Mouse (Mus musculus) liver, embryonic 16.5 days (tissue): Measurements from ENCODE around the gene Tdrd12. TPM values are rescaled to one million over a fixed set of nuclear protein-coding genes. Genes with fewer than 3 reads are reported as not detected.

Experiments
- ATAC-seq: fragments of 200-750 bp; cut with Nextera tagmentation; 2 replicates; pipeline ENCODE4 v1.8.0; 2017; ENCODE audit warnings: low read depth, mild to moderate bottlenecking, moderate number of reproducible peaks, moderate library complexity
- H3K27ac ChIP-seq: fragments of 300-500 bp; sonication (generic); 2 replicates; pipeline ENCODE4 v1.5.1; 2014; ENCODE audit warnings: mild to moderate bottlenecking, low read length
- H3K27me3 ChIP-seq: fragments of 300-500 bp; sonication (generic); 2 replicates; pipeline ENCODE4 v1.6.1; 2014; ENCODE audit warnings: low read depth, low read length, mixed read lengths; ENCODE audit not compliant: control insufficient read depth, insufficient read depth
- H3K36me3 ChIP-seq: fragments of 300-500 bp; sonication (generic); 2 replicates; pipeline ENCODE4 v1.6.1; 2014; ENCODE audit warnings: mild to moderate bottlenecking; ENCODE audit not compliant: control insufficient read depth, insufficient read depth
- H3K4me1 ChIP-seq: fragments of 300-500 bp; sonication (generic); 2 replicates; pipeline ENCODE4 v1.6.1; 2014; ENCODE audit warnings: low read depth, low read length, mixed read lengths; ENCODE audit not compliant: control insufficient read depth
- H3K4me2 ChIP-seq: fragments of 300-500 bp; sonication (generic); 2 replicates; pipeline ENCODE4 v1.6.1; 2014; ENCODE audit warnings: low read depth, low read length, mixed read lengths
- H3K4me3 ChIP-seq: fragments of 300-500 bp; sonication (generic); 2 replicates; pipeline ENCODE4 v1.5.1; 2014; ENCODE audit warnings: low read depth, mild to moderate bottlenecking, low read length
- H3K9ac ChIP-seq: fragments of 300-500 bp; sonication (generic); 2 replicates; pipeline ENCODE4 v1.6.1; 2014; ENCODE audit warnings: low read depth, low read length
- H3K9me3 ChIP-seq: fragments of 300-500 bp; sonication (generic); replicated peaks from 2 replicates; pipeline ENCODE4 v1.6.1; 2016; ENCODE audit warnings: low read length; ENCODE audit not compliant: control insufficient read depth
- WGBS: fragments of 180-500 bp; shearing (Covaris S2); extraction: QIAGEN DNeasy Blood & Tissue Kit; methylation state at CpG from one replicate; pipeline ENCODE4 v1.1.7; 2014; ENCODE audit not compliant: insufficient replicate concordance; 5-methylcytosine and 5-hydroxymethylcytosine counted together
- polyA plus RNA-seq: library from polyadenylated mRNA; unstranded; fragments of >200 nt; fragmentation: Nextera tagmentation; extraction: Ambion mirVana; gene quantifications from 2 replicates; pipeline ENCODE4 v1.2.1, GENCODE M21; 2015

The Tdrd12 gene
- polyA plus RNA-seq, 1 experiment from 2014 or later: 0.12 TPM

DNA sequence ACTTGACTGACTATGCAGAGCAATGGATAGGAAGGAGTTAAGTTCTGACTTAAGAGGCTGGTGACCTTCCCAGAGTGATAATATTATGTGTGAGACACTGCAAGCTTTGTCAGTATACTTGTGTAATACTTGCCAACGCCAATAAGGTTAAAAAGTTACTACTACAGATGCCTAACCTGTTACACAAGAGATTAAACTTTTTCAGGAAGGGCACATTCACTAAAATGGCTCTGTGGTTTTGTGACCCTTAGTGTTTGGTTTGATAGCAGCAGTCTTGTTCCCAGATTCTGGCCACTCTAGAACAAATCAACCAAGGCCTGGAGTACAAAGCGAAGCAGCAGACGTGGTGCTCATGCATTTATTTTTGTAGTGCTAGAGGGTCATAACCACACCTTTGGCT lies 20.0 kb upstream of the Tdrd12 start:
- no peak for ATAC-seq
- H3K27me3 ChIP-seq: no peaks in the 10 kb centered on the region
- peak overlapping the region; percentile 96 for H3K4me2 ChIP-seq
- peaks cover 77% of the 10 kb centered on the region for H3K4me1 ChIP-seq
- no peaks in the 10 kb centered on the region for H3K9me3 ChIP-seq
- H3K4me3 ChIP-seq: no peak overlapping the region
- H3K36me3 ChIP-seq: no peaks in the 10 kb centered on the region
- 6% methylated on average over 3 of the region's 3 CpGs for WGBS
- H3K9ac ChIP-seq: peak overlapping the region; percentile 43
- peak overlapping the region; percentile 98 for H3K27ac ChIP-seq

DNA sequence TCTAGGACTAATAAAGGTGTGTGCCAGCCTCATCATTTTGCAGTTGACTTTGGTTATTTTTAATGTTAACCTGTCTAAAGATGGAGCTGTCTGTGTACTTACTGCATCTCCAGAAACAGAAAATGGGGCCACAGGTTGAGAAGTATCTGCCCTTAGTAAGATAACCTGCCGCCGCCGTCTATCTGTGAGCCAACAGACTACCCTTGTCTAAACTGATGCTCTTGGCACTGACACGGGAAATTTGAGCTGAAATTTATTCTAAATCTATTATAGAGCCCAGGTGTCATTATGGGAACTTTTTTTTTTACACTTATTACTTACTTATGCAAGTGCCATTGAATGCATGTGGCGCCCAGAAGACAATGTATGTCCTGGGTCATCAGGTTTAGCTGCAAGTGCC lies 19.4 kb upstream of the Tdrd12 start:
- Histone ChIP-seq H3K9ac (peak overlapping the region; percentile 95), H3K9me3 (no peaks in the 10 kb centered on the region), H3K4me2 (peak overlapping the region; percentile 96), H3K27ac (peak overlapping the region; percentile 98), H3K36me3 (no peaks in the 10 kb centered on the region), H3K4me1 (peaks cover 73% of the 10 kb centered on the region), H3K4me3 (peak overlapping the region; percentile 88), H3K27me3 (no peaks in the 10 kb centered on the region)
- peak; percentile 52 for ATAC-seq
- WGBS: 30% methylated on average over 5 of the region's 5 CpGs

DNA sequence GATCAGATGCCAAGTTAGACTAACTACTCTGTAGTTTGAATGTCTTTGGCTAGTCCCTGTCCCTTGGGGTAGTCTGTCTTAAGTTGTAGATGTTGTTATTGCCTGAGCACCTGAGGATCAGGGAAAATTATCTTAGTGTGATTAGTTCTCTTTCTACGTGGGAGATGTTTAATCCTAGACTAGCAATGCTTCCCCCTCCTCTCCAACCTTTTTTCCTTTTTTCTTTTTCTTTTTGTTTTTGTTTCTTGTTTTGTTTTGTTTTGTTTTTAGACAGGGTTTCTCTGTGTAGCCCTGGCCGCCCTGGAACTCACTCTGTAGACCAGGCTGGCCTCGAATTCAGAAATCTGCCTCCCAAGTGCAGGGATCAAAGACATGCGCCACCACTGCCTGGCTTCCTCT lies 18.7 kb upstream of the Tdrd12 start, which contains the start of gene Nudt19:
Gene Nudt19, minus strand, starts transcription at position 100 of the 399 bp plus-strand sequence.
- WGBS: 46% methylated on average over 4 of the region's 4 CpGs
- Histone ChIP-seq H3K9me3 (no peaks in the 10 kb centered on the region), H3K4me2 (peak within 1 kb of the TSS; percentile 96), H3K4me1 (peaks cover 73% of the 10 kb centered on the region), H3K9ac (peak within 1 kb of the TSS; percentile 95), H3K36me3 (peaks cover 4% of the 10 kb centered on the region), H3K27ac (peak within 1 kb of the TSS; percentile 98), H3K27me3 (no peaks in the 10 kb centered on the region), H3K4me3 (peak within 1 kb of the TSS; percentile 88)
- no peak for ATAC-seq

DNA sequence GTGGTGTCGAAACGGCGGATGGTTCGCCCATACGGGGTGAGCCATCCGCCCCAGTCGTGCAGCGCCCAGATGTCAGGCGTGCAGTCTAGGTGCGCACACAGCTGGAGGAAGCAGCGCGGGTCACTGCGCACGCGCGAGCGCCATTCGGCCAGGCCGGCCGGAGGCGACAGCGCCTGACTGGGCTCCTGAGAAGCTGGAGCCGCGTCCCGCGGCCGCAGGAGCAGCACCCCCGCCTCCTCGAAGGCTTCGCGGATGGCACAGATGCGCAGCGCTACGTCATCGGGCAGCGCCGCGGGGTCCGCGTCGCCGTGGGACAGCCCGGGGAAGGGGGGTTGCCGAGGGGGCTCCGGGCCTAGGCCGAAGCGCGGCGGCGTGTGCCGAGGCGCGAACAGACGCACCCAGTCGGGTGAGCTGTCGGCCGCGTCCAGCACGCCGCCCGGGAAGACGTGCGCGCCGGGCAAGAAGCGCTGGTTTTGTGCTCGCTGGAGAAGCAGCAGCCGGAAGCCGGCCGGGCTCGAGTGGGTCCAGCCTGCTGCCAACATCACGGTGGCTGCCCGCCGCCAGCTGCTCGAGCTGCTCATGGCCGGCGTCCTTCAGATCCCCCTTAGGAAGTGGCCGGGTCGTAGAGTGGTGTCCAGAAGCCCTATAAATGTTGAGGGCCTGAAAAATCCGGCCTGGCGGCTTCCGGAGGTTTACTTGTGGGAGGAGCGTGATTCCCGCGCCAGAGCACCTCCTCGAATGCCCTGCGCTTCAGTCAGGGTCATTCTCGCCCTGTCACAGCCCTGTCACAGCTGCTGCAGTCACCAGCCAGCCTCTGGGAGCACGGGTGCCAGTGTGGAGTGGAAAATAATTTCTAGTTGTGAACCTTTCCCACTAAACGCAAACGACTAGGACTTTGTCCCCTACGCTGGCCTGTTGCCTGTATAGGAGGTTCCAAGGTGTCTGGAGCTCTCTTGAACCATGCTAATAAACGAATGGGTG lies 18.0 kb upstream of the Tdrd12 start:
- Histone ChIP-seq H3K36me3 (peaks cover 8% of the 10 kb centered on the region), H3K4me3 (peak overlapping the region; percentile 88), H3K9me3 (no peaks in the 10 kb centered on the region), H3K4me1 (peaks cover 67% of the 10 kb centered on the region), H3K9ac (peak overlapping the region; percentile 95), H3K4me2 (peak overlapping the region; percentile 96), H3K27me3 (no peaks in the 10 kb centered on the region), H3K27ac (peak overlapping the region; percentile 98)
- WGBS: under 1% methylated on average over 93 of the region's 93 CpGs
- peak; percentile 79 for ATAC-seq

DNA sequence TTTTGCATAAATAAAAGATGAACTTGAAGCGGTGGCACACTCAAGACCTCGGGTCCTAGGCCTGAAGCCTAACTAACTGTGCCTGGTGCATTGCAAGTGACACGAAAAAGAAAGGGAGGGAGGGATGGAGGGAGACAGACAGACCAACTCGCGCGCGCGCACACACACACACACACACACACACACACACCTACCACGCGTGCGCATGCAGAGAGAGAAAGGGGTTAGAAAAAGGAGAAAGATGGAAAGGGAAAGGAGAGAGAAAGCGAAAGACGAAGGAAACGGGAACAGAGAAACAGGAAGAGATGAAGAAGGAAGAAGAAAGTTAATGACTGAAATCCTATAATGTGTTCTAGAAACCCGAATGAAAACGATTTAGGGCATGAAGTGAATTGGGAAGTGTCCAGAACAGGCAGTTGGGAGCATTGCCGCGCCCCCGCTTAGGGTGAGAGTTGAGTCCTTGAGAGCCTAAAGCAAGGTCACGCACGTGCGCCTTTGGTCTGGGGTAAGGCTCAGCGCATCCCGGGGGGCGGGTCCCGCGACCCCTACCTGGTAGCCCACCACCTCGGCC lies 17.1 kb upstream of the Tdrd12 start:
- peak; percentile 5 for ATAC-seq
- WGBS: 1% methylated on average over 28 of the region's 28 CpGs
- H3K4me3 ChIP-seq: peak overlapping the region; percentile 88
- peak overlapping the region; percentile 95 for H3K9ac ChIP-seq
- H3K36me3 ChIP-seq: peaks cover 16% of the 10 kb centered on the region
- H3K4me1 ChIP-seq: peaks cover 61% of the 10 kb centered on the region
- H3K27me3 ChIP-seq: no peaks in the 10 kb centered on the region
- peak overlapping the region; percentile 96 for H3K4me2 ChIP-seq
- peak overlapping the region; percentile 98 for H3K27ac ChIP-seq
- no peaks in the 10 kb centered on the region for H3K9me3 ChIP-seq

DNA sequence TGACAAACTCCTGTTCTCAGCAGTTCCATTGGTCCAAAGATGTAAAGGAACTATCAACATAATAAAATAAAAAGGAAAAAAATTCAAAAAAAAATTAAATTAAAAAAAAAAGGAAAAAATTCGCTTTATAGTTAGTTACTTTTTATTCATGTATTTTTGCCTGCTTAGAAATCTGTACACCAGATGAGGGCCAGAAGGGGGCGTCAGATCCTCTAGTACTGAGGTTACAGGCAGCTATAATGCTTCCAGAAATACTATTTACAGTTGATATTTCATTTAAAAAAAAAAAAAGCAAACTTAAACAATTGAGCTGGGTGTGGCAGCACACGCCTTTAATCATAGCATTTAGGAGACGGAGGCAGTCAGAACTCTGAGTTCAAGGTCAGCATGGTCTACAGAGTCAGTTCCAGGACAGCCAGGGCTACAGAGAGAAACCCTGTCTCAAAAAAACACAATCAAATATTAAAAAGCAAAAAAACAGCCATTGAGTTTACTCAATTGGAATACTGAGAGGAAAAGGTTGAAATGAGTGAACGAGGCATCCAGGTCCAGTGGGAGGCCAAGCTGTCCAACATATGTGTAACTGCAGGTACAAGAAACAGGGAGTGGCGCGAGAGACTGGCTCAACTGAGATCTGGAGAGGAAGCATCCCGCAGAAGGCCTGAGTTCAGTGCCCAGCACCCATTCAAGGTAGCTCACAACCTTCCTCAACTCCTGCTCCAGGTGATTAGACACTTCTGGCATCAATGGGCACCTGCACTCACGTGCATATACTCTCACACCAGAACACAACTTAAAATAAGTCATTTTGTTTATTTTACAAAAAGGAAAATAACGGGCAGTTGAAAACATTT lies 16.4 kb upstream of the Tdrd12 start:
- Histone ChIP-seq H3K27ac (peak overlapping the region; percentile 98), H3K9ac (peak overlapping the region; percentile 95), H3K4me3 (peak overlapping the region; percentile 88), H3K4me2 (peak overlapping the region; percentile 96), H3K9me3 (no peaks in the 10 kb centered on the region), H3K4me1 (peaks cover 54% of the 10 kb centered on the region), H3K36me3 (peaks cover 23% of the 10 kb centered on the region), H3K27me3 (no peaks in the 10 kb centered on the region)
- 36% methylated on average over 10 of the region's 10 CpGs for WGBS
- ATAC-seq: no peak

DNA sequence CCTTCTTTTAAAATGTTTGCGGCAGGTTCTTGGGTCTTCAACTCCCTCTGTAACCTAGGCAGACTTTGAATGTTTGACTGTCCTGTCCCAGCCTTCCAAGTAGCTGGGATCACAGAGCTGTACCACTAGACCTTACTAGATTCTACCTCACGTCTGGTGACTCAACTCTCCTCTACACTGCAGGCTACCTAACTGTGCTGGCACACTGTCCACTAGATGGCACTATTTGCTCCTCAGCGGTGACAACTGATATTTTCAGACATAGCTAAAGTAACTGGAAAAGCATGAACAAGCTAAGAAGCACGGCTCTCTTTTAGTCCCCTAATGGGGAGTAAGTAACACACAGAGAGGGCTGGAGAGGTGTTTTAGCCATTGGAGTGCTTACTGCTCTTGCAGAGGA lies 8.3 kb upstream of the Tdrd12 start:
- no peak; the same call in 1 of the 2 replicates for ATAC-seq
- Histone ChIP-seq H3K4me3 (no peak overlapping the region), H3K27ac (no peak overlapping the region), H3K27me3 (no peaks in the 10 kb centered on the region), H3K9me3 (no peaks in the 10 kb centered on the region), H3K4me2 (no peak overlapping the region), H3K36me3 (peaks cover 25% of the 10 kb centered on the region), H3K4me1 (no peaks in the 10 kb centered on the region), H3K9ac (no peak overlapping the region)
- WGBS: 35% methylated on average over 4 of the region's 4 CpGs

DNA sequence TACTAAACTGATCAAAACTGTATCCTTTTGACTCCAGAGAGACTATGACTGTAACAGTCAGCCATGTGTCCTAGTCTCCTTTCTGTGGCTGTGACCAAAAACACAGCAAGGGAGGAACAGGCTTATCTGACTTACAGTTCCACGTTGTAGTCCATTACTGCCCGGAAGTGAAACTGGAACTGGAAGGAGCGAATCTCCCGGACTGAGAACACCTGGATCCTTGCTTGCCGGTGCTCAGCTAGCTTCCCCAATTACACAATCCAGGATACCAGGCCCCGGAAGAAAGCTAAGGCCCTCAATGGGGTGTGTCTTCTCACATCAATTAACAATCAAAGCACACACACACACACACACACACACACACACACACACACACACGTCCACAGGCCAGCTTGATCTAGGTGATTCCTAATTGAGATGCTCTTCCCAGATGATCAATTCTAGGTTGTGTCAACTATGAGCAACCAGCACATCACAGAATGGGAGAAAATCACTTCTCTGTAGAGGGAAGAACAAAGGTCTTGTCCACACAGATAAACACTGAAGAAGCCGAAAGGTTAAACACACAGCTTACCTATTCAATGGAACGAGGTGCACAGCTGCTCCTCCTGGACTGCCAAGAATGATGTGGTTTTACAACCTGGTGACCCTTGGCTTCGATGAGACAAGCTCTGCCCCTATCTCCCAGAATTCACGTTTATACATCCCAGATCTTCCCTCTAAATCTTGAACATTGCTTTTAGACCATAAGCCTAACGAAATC lies 1.6 kb downstream of the Tdrd12 start:
- H3K36me3 ChIP-seq: no peaks in the 10 kb centered on the region
- H3K4me3 ChIP-seq: no peak overlapping the region
- H3K4me1 ChIP-seq: no peaks in the 10 kb centered on the region
- WGBS: 48% methylated on average over 12 of the region's 12 CpGs
- no peak overlapping the region for H3K9ac ChIP-seq
- H3K4me2 ChIP-seq: no peak overlapping the region
- H3K27me3 ChIP-seq: no peaks in the 10 kb centered on the region
- H3K9me3 ChIP-seq: no peaks in the 10 kb centered on the region
- H3K27ac ChIP-seq: no peak overlapping the region
- no peak for ATAC-seq
